Mouse (Mus musculus) bone marrow, adult 2 months (tissue): ENCODE measurements around the gene Ngp. TPM values are rescaled to one million over a fixed set of nuclear protein-coding genes. Genes with fewer than 3 reads are reported as not detected.

ENCODE experiments used
- H3K27ac ChIP-seq: fragments of 200-500 bp; 2 replicates; pipeline ENCODE4 v1.5.1; 2012; ENCODE audit warnings: low read depth, mild to moderate bottlenecking, control low read depth, inconsistent platforms, low read length; ENCODE audit not compliant: control insufficient read depth, poor library complexity, insufficient read depth
- H3K4me1 ChIP-seq: fragments of 200-500 bp; 2 replicates; pipeline ENCODE4 v1.6.1; 2011; ENCODE audit warnings: low read length; ENCODE audit not compliant: control insufficient read depth, insufficient read depth
- H3K4me3 ChIP-seq: fragments of 200-500 bp; replicated peaks from 2 replicates; pipeline ENCODE3; 2011; ENCODE audit warnings: mild to moderate bottlenecking, low read depth, low read length, control low read depth; ENCODE audit not compliant: control insufficient read depth
- CTCF ChIP-seq: fragments of 200-500 bp; IDR thresholded peaks from 2 replicates; pipeline ENCODE4 v1.5.1; 2011; ENCODE audit warnings: low read length, control low read depth; ENCODE audit not compliant: control insufficient read depth, insufficient read depth
- POLR2A ChIP-seq: fragments of 200-500 bp; IDR thresholded peaks from 2 replicates; pipeline ENCODE4 v1.6.1; 2011; ENCODE audit warnings: low read depth, mild to moderate bottlenecking, control low read depth, low read length, borderline replicate concordance; ENCODE audit not compliant: control insufficient read depth
- WGBS: fragments of 180-500 bp; shearing (Covaris S2); methylation state at CpG from one replicate; pipeline ENCODE4 v1.1.7; 2018; 5-methylcytosine and 5-hydroxymethylcytosine counted together
- polyA plus RNA-seq: library from polyadenylated mRNA; stranded (reverse); fragments of >200 nt; gene quantifications from 2 replicates; pipeline ENCODE4 v1.2.4, GENCODE M21; 2011; ENCODE audit warnings: low replicate concordance; ENCODE audit not compliant: missing spikeins, insufficient read depth, insufficient read length

The Ngp gene
- polyA plus RNA-seq, 1 experiment, result 3,924 TPM

DNA sequence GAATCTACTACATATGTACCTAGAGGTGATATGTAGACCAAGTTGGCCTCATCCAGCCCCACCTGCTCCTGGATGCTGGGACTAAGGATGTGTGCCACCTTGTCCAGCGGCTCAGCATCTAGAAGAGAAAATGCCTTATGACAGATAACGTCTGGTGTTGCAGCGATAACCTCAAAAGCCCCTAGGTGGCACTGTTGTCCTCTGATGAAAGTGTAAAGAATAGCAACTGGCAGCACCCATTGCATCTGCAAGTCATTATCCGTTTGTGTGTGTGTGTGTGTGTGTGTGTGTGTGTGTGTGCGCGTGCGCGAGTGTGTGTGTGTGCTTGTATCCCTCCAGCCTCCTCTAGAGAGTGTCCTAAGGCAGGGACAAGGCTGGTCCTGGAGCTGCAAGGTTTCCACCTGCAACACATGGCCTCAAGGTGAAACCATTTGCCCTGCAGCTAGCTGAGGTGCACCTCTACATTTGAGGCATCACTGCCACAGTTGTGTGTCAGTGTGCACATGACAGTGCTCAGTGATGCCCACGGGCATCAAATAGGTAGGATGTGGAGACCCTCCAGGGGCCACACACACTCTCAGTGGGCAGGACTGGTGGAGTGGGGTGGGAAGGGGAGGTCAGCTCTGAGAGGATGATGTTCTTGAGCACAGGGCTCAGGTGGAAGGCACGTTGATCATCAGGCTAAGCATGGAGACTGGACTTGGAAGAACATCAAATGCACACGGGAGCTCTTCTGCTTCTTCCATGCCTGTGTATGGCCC is 29.5 kb downstream of the Ngp start:
- Histone ChIP-seq H3K4me1 (peaks cover 2% of the 10 kb centered on the region; the same call in 1 of the 2 replicates), H3K27ac (no peak overlapping the region), H3K4me3 (no peak overlapping the region)
- TF ChIP-seq POLR2A, result no peak
- peak; percentile 41; the same call in 1 of the 2 replicates for TF ChIP-seq CTCF
- WGBS, result 14% methylated on average over 11 of the region's 11 CpGs

DNA sequence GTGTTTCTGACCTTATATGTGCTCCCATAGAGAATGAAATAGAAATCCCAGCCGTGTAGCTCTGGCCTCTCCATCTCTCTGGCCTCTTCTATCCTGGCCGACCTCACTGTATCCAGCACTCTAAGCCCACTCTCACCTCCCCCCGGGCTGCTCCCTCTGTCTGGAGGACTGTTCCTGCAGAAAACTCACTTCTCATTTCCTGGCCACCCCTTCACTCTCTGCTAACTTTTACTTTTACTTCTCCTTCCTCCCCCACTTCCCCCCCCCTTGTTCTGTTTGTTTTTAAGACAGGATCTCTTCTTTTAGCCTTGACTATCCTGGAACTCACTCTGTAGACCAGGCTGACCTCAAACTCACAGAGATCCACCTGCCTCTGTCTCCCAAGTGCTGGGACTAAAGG is 33.0 kb downstream of the Ngp start:
- WGBS, result 10% methylated on average over 3 of the region's 3 CpGs
- peak overlapping the region; percentile 2; the same call in 1 of the 2 replicates for H3K27ac ChIP-seq
- TF ChIP-seq POLR2A, result no peak
- no peak for TF ChIP-seq CTCF
- peaks cover 2% of the 10 kb centered on the region for H3K4me1 ChIP-seq
- no peak overlapping the region for H3K4me3 ChIP-seq

DNA sequence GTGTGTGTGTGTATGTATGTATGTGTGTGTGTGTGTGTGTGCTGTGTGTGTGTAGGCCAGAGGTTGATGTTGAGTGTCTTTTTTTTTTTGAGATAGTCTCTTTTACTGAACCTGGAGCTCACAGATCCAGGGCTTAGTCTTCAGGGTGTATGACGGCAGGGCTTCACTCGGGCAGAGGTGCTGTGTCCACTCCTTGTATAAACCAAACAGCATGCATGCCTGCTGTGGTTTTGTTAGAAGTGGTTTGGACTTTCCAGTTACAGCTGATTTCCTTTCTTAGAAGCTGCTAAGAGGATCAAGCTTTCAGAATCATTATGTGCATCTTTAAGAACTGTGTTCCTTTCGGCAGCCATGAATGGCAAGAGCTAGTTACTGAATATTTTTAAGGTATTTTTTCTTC is 38.4 kb downstream of the Ngp start:
- WGBS, result 46% methylated on average over 3 of the region's 3 CpGs
- Histone ChIP-seq H3K27ac (no peak overlapping the region; the same call in 1 of the 2 replicates), H3K4me3 (no peak overlapping the region), H3K4me1 (peaks cover 7% of the 10 kb centered on the region)
- TF ChIP-seq POLR2A (no peak), CTCF (no peak)

DNA sequence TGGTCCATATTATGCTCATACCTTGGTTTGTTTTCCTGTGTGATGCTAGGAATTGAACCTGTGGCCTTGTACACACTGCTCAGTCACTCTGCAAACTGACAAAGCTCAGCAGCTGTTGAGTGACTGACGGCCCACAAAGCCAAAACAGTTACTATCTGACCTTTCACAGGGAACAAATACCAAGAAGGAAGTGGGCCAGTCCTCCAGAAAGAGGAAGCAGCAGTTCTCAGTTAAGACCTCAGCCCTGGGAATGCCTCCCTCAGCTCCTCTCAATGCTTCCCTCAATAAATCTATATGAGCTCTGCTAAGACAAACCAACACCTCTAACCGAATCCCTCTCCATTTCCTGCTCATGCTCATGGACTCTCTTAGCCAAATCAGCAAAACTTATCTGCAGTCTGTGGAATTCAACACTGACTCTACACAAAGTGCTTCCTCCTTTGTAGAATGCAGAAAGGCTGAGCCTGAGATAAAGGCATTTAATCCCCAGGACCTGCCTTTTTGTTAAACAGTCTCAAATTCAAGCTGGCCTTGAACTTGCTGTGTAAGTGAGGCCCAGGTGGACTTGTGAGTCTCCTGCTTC is 39.7 kb downstream of the Ngp start:
- Histone ChIP-seq H3K27ac (peak overlapping the region; percentile 72), H3K4me3 (no peak overlapping the region), H3K4me1 (peaks cover 7% of the 10 kb centered on the region)
- 0% methylated on average over 2 of the region's 2 CpGs for WGBS
- TF ChIP-seq POLR2A, result no peak
- no peak for TF ChIP-seq CTCF

DNA sequence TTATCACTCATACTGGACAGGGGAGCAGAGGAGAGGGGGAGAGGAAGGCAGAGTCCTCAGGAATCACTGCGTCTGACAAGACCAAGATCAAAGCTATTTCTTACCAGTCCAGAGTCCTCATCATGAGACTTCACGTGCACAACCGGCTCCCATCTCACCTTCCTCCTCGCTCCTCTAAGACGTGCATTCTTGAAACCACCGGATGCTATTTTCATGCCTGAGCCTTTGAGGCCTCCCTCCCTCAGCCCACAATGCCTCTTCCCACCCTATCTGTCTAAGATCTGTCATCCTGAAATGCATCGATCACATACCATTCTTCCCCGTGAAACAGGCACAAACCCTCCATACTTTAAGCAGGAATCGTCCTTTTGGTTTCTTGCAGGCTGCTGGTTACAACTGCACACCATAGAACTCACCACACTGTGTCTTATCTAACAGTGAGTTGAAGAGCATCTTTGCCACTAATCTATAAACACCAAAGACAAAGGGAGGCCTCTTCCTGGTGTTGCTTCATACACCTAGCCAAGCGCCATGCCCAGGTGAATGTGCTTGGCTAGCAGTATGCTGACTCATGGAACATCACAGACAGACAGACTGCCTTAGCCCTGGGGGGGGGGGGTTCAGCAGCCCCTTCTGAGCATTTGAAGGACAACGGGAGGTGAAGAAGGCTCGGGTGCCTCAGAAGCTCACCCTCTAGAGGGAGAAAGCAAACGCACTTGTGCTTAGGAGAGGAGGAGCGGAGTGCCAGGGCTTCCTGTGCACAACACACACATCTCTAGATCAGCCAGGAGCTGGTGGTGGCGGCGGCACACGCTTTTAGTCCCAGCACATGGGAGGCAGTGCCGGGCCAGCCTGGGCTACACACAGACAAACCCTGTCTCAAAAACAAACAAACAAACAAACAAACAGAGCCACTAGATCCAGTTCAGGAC is 41.6 kb downstream of the Ngp start:
- peaks cover 7% of the 10 kb centered on the region; the same call in 1 of the 2 replicates for H3K4me1 ChIP-seq
- 37% methylated on average over 18 of the region's 18 CpGs for WGBS
- H3K27ac ChIP-seq, result peak overlapping the region; percentile 22; the same call in 1 of the 2 replicates

DNA sequence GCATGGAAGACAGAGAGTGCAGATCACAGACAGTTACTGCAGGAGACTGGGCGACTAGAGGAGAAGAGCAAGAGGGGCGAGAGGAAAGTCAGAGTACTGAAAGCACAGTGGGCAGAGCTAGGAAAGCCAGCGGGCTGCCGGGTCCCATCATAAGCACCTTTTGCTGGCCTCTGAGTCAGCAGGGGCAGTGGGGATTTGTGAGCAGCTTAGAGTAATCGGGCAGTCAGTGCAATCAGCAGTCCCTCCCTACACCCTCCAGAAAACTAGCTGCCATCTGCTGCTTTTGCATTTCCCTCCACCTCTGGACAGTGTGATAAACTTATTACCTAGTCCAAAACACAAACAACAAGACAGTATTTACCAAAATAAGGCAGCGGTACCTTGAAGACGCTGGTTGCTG is 42.8 kb downstream of the Ngp start:
- TF ChIP-seq POLR2A, result no peak
- no peak for TF ChIP-seq CTCF
- Histone ChIP-seq H3K4me1 (peaks cover 7% of the 10 kb centered on the region; the same call in 1 of the 2 replicates), H3K4me3 (no peak overlapping the region), H3K27ac (no peak overlapping the region; the same call in 1 of the 2 replicates)
- 72% methylated on average over 7 of the region's 7 CpGs for WGBS

More for the DNA sequence above, 41.6 kb downstream of the Ngp start:
- no peak for TF ChIP-seq POLR2A
- TF ChIP-seq CTCF, result no peak
- no peak overlapping the region for H3K4me3 ChIP-seq

DNA sequence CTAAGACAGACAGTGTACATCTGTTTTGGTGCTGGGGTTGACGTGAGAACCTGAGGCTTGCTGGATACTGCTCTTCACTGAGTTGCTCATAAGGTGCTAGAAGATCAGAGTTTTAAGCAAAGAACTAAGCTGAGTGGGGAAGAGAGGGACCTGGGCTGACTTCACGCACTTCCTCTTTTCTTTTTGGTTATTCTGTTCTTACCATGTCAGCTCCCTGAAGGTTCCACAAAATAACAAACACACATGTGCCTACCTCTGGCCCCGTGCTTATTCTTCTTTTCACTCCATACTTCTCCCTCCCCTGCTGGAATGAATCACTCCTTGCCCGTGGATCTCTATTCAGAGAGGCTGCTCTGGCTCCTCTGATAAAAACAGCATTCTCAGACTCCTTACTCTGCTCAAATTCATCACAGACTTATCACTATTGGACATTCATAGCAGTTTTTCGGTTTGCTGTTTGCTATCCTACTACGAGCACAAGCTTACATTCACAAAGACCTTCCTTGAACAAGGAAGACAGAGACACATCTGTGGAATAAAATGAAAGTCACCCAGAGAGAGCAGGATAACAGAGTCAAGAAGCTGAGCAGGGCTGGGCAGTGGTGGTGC is 44.5 kb downstream of the Ngp start:
- Histone ChIP-seq H3K27ac (peak overlapping the region; percentile 54), H3K4me1 (peaks cover 4% of the 10 kb centered on the region; the same call in 1 of the 2 replicates), H3K4me3 (no peak overlapping the region)
- 14% methylated on average over 6 of the region's 6 CpGs for WGBS
- TF ChIP-seq POLR2A, result no peak
- no peak for TF ChIP-seq CTCF

DNA sequence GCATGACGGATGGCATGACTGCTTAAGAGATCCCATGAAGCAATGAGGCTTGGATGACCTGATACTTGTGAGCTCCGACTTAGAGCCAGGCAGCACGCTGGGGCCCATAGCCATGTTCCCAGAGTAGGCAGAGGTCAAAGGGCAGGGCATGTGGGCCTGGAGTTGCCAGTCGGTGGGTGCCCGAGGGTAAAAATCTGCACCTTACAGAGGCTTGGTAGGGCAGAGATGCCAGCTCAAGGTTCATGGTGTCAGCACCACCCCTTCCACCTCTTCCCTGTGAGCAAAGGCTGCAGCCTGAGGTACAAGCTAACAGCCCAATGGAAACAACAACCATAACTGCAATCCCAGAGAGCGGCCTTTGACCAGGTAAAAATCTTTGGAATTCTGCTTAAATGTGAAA is 45.8 kb downstream of the Ngp start:
- Histone ChIP-seq H3K4me3 (no peak overlapping the region), H3K4me1 (peaks cover 2% of the 10 kb centered on the region; the same call in 1 of the 2 replicates), H3K27ac (no peak overlapping the region)
- TF ChIP-seq POLR2A, result no peak
- no peak for TF ChIP-seq CTCF
- 88% methylated on average over 6 of the region's 6 CpGs for WGBS
